Mouse (Mus musculus): ENCODE results near the gene OR5BS1P. TPM values are rescaled to one million over a fixed set of nuclear protein-coding genes. Genes with fewer than 3 reads are reported as not detected.
"Not testable (repeated sequence)": the region's sequence is repeated elsewhere in the genome, so short reads cannot be mapped to it uniquely, and the experiment has no call there.

OR5BS1P gene
- not detected in 2 replicates for total RNA-seq (2014; rRNA removed)
- not detected in 2 replicates for polyA plus RNA-seq (2012; rRNA removed)

DNA sequence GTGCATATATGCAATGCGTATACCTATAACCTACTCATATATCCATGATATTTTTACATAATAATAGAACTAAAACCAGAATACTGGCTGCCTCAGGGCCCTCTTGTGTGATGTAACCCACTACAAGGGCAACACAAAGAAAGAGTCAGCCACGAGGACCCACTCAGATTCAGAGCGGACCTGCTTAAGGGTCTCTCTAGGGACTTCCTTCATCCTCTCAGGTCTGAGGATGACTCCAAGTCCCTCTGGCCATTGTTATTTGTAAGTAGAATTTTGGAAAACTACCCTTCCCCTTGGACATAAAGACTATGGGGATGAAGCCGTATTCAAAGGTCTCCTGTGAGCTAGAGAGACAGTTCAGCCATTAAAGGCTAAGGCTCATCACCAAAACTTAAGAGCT lies at the start of gene OR5BS1P:
Gene OR5BS1P (plus strand): TSS at position 301 of the 400 bp plus-strand sequence.
- H3K79me2 ChIP-seq (ENCODE audit: control insufficient read depth, insufficient read depth, low read length): no peaks in the 10 kb centered on the region
- no peak for DNase-seq (ENCODE audit: extremely low read depth, low read depth, low spot score)
- H3K27ac ChIP-seq (replicated peaks; ENCODE audit: insufficient read depth, low read depth, low read length): no peak within 1 kb of the TSS
- H3K4me1 ChIP-seq (ENCODE audit: control insufficient read depth, insufficient read depth, low read length): no peaks in the 10 kb centered on the region
- no peak within 1 kb of the TSS for H3K9ac ChIP-seq (ENCODE audit: low read depth, low read length)
- H3K4me3 ChIP-seq (ENCODE audit: insufficient read depth, low read depth, low read length): no peak within 1 kb of the TSS
- H3K36me3 ChIP-seq (ENCODE audit: control insufficient read depth, insufficient read depth, low read length): no peaks in the 10 kb centered on the region
- TF ChIP-seq CTCF (IDR thresholded peaks at IDR 0.05; ENCODE audit: low read depth, low read length): no peak
- no peak for TF ChIP-seq POLR2A (IDR thresholded peaks at IDR 0.05; ENCODE audit: extremely low read depth, insufficient read depth, low read length)
- peaks cover 2% of the 10 kb centered on the region; the same call in 1 of the 2 replicates for H3K27me3 ChIP-seq (ENCODE audit: control insufficient read depth, insufficient read depth, low read length)
- 89% methylated on average over 4 of the region's 4 CpGs for WGBS

DNA sequence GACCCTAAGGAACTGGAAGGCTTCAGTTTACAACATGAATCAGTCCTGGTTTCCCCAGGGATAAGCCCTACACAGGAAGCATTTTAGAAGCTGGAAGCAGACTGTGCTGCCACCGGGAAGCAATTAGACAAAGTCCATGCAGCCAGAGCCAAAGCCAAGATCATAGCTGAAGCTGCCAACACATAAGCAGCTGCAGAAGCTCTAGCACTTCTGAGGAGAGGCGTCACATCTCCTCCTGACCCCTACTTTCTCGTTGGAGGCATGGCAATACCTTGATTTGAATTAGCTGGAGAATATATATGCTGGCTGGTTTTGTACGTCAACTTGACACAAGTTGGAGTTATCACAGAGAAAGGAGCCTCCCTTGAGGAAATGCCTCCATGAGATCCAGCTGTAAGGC lies 48.8 kb upstream of the OR5BS1P start:
- TF ChIP-seq CTCF (IDR thresholded peaks at IDR 0.05; ENCODE audit: low read depth, low read length): no peak

DNA sequence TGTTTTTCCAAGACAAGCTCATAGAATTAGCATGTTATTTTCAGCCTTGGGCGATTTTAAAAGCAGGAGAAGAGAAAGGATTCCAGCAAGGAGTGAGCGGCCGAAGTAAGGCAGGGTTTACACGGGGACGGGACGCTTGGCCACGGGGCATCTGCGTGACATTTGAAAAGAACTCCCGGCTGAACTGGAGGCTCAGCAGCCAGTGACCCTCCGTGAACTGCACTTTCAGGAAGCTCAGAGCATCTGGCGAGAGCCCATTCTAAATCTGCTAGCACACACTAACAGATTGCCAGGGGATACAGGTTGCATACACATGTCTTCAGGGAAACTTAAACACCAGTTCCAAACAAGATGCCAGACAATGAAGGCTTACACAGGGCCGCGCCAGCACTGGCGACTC lies 45.4 kb upstream of the OR5BS1P start:
- H3K4me3 ChIP-seq (ENCODE audit: insufficient read depth, low read depth, low read length): no peak overlapping the region
- DNase-seq (ENCODE audit: extremely low read depth, low read depth, low spot score): no peak
- H3K9ac ChIP-seq (ENCODE audit: low read depth, low read length): no peak overlapping the region
- H3K4me1 ChIP-seq (ENCODE audit: control insufficient read depth, insufficient read depth, low read length): no peaks in the 10 kb centered on the region
- TF ChIP-seq POLR2A (IDR thresholded peaks at IDR 0.05; ENCODE audit: extremely low read depth, insufficient read depth, low read length) (no peak), CTCF (IDR thresholded peaks at IDR 0.05; ENCODE audit: low read depth, low read length) (no peak)
- no peaks in the 10 kb centered on the region for H3K79me2 ChIP-seq (ENCODE audit: control insufficient read depth, insufficient read depth, low read length)
- no peaks in the 10 kb centered on the region for H3K36me3 ChIP-seq (ENCODE audit: control insufficient read depth, insufficient read depth, low read length)
- no peak overlapping the region for H3K27ac ChIP-seq (replicated peaks; ENCODE audit: insufficient read depth, low read depth, low read length)
- H3K27me3 ChIP-seq (ENCODE audit: control insufficient read depth, insufficient read depth, low read length): no peaks in the 10 kb centered on the region
- WGBS: 75% methylated on average over 14 of the region's 14 CpGs

More for the DNA sequence above, 48.8 kb upstream of the OR5BS1P start:
- no peaks in the 10 kb centered on the region for H3K27me3 ChIP-seq (ENCODE audit: control insufficient read depth, insufficient read depth, low read length)
- H3K27ac ChIP-seq (replicated peaks; ENCODE audit: insufficient read depth, low read depth, low read length): no peak overlapping the region
- 61% methylated on average over 4 of the region's 4 CpGs for WGBS
- peak; percentile 7 for DNase-seq (ENCODE audit: extremely low read depth, low read depth, low spot score)
- H3K4me3 ChIP-seq (ENCODE audit: insufficient read depth, low read depth, low read length): no peak overlapping the region
- H3K36me3 ChIP-seq (ENCODE audit: control insufficient read depth, insufficient read depth, low read length): no peaks in the 10 kb centered on the region
- no peak overlapping the region for H3K9ac ChIP-seq (ENCODE audit: low read depth, low read length)
- H3K79me2 ChIP-seq (ENCODE audit: control insufficient read depth, insufficient read depth, low read length): no peaks in the 10 kb centered on the region
- no peaks in the 10 kb centered on the region for H3K4me1 ChIP-seq (ENCODE audit: control insufficient read depth, insufficient read depth, low read length)

DNA sequence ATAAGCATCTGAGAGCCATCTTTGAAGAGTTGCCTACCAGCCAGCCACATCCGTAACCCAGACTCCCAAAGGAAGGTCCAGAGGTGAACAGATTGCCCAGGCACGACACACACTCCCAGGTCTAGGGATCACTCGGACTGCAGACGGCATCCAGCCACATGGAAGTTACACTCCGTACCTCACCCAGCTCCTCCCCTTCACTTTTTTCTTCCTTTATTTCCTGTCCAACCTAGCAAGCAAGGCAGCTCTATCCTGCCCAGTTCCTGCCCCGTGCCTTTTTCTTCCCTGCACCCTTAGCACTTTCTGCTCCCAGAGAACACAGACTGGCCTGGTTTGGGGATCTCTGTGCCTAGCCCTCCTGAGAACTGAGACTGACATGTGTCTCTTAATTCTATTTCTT lies 44.9 kb upstream of the OR5BS1P start:
- Histone ChIP-seq H3K36me3 (ENCODE audit: control insufficient read depth, insufficient read depth, low read length) (no peaks in the 10 kb centered on the region), H3K4me3 (ENCODE audit: insufficient read depth, low read depth, low read length) (no peak overlapping the region), H3K9ac (ENCODE audit: low read depth, low read length) (no peak overlapping the region), H3K4me1 (ENCODE audit: control insufficient read depth, insufficient read depth, low read length) (no peaks in the 10 kb centered on the region), H3K27me3 (ENCODE audit: control insufficient read depth, insufficient read depth, low read length) (no peaks in the 10 kb centered on the region), H3K79me2 (ENCODE audit: control insufficient read depth, insufficient read depth, low read length) (no peaks in the 10 kb centered on the region), H3K27ac (replicated peaks; ENCODE audit: insufficient read depth, low read depth, low read length) (no peak overlapping the region)
- no peak for TF ChIP-seq CTCF (IDR thresholded peaks at IDR 0.05; ENCODE audit: low read depth, low read length)
- no peak for TF ChIP-seq POLR2A (IDR thresholded peaks at IDR 0.05; ENCODE audit: extremely low read depth, insufficient read depth, low read length)
- DNase-seq (ENCODE audit: extremely low read depth, low read depth, low spot score): no peak
- WGBS: 68% methylated on average over 6 of the region's 6 CpGs

DNA sequence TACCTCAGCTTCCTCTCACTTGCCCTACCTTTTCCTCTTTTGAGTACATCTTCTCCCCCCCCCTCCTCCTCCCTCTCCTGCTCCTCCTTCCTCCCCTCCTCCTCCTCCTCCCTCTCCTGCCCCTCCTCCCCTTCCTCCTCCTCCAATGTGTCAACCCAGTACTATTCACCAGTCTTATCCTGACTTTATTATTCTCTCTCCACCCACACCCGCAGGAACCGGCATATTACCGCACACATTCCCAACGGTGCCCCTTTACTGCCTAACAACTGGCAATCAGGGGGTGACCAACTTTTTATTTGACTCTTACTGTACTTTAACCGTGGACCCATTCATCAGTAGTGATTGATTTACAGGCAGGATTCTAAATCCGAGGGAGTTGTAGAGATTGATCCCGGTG lies 44.5 kb upstream of the OR5BS1P start:
- TF ChIP-seq CTCF (IDR thresholded peaks at IDR 0.05; ENCODE audit: low read depth, low read length) (no peak), POLR2A (IDR thresholded peaks at IDR 0.05; ENCODE audit: extremely low read depth, insufficient read depth, low read length) (no peak)
- Histone ChIP-seq H3K79me2 (ENCODE audit: control insufficient read depth, insufficient read depth, low read length) (no peaks in the 10 kb centered on the region), H3K27me3 (ENCODE audit: control insufficient read depth, insufficient read depth, low read length) (no peaks in the 10 kb centered on the region), H3K36me3 (ENCODE audit: control insufficient read depth, insufficient read depth, low read length) (no peaks in the 10 kb centered on the region), H3K27ac (replicated peaks; ENCODE audit: insufficient read depth, low read depth, low read length) (no peak overlapping the region), H3K9ac (ENCODE audit: low read depth, low read length) (no peak overlapping the region), H3K4me1 (ENCODE audit: control insufficient read depth, insufficient read depth, low read length) (no peaks in the 10 kb centered on the region), H3K4me3 (ENCODE audit: insufficient read depth, low read depth, low read length) (no peak overlapping the region)
- DNase-seq (ENCODE audit: extremely low read depth, low read depth, low spot score): no peak
- 85% methylated on average over 7 of the region's 7 CpGs for WGBS

DNA sequence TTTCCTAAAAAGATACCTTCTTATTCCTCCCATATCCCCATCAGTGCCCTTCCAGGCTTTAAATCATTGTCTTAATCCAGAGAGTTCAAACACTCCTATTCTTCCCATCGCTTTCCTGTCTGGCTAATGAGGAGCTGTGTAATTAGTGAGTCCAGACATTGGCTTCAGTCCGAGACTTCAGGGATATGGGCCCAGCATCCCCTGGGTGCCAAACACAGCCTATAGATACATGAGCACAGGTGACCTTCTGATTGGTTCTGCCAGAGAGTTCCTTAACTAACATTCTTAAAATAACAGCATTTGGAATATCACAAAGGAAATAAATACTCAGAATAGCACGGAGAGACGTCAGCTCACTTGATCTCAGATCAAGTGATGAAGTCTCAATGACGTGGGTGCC lies 38.8 kb upstream of the OR5BS1P start, which contains the start of gene Olfr282:
Gene Olfr282 (plus strand): TSS at position 301 of the 400 bp plus-strand sequence.
- H3K4me1 ChIP-seq (ENCODE audit: control insufficient read depth, insufficient read depth, low read length); H3K36me3 ChIP-seq (ENCODE audit: control insufficient read depth, insufficient read depth, low read length); DNase-seq (ENCODE audit: extremely low read depth, low read depth, low spot score); H3K27me3 ChIP-seq (ENCODE audit: control insufficient read depth, insufficient read depth, low read length); H3K9ac ChIP-seq (ENCODE audit: low read depth, low read length); H3K79me2 ChIP-seq (ENCODE audit: control insufficient read depth, insufficient read depth, low read length); H3K27ac ChIP-seq (replicated peaks; ENCODE audit: insufficient read depth, low read depth, low read length); H3K4me3 ChIP-seq (ENCODE audit: insufficient read depth, low read depth, low read length): not testable (repeated sequence)
- 81% methylated on average over 5 of the region's 5 CpGs for WGBS

All from liver, adult 2 months (tissue).